Mouse (Mus musculus): ENCODE measurements around the gene Hspa12b. TPM values are rescaled to one million over a fixed set of nuclear protein-coding genes. Genes with fewer than 3 reads are reported as not detected.
"Not testable (repeated sequence)": the region's sequence is repeated elsewhere in the genome, so short reads cannot be mapped to it uniquely, and the experiment has no call there.

The Hspa12b gene
- polyA plus RNA-seq (2012; ENCODE audit: insufficient read depth, insufficient read length, missing spikeins): 7.0 and 9.6 TPM in 2 replicates

GRCm38 (mm10) chr2:131127161-131127730 lies at the start of gene Hspa12b:
Gene Hspa12b (plus strand): TSS chr2:131127280.
- Histone ChIP-seq H3K4me1 (ENCODE audit: control insufficient read depth, insufficient read depth, insufficient read length, low read length) (peaks cover 21% of the 10 kb centered on the region), H3K27ac (replicated peaks; ENCODE audit: low read depth, low read length) (peak within 1 kb of the TSS; percentile 98), H3K4me3 (ENCODE audit: insufficient read depth, low read depth, low read length) (peak within 1 kb of the TSS; percentile 88)

GRCm38 (mm10) chr2:131080507-131080906 lies 46.6 kb upstream of the Hspa12b start:
- no peak overlapping the region for H3K4me3 ChIP-seq (ENCODE audit: insufficient read depth, low read depth, low read length)
- H3K4me1 ChIP-seq (ENCODE audit: control insufficient read depth, insufficient read depth, insufficient read length, low read length): 0 out of 2 replicates have a peak, but pooled peaks cover 5% of the 10 kb centered on the region
- no peak overlapping the region for H3K27ac ChIP-seq (replicated peaks; ENCODE audit: low read depth, low read length)

DNA sequence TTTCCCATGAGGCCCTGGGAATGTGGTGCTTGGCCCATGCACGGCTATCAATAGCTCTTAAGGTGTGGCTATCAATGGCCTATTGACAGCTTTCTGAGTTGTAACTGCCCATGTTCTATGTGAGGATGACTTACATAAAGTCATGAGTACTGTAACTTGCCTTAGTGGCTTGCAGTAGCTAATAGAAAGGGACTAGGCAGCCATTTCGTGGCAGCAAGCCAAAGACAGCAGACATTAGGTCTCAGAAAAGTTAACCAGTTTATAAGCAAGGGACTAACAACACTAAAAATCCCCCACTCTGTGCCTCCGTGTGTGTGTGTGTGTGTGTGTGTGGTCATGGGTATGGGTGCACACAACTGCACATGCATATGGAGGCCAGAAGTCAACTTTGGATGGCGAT lies 42.9 kb upstream of the Hspa12b start:
- H3K4me3 ChIP-seq (ENCODE audit: insufficient read depth, low read depth, low read length): no peak overlapping the region
- no peaks in the 10 kb centered on the region for H3K4me1 ChIP-seq (ENCODE audit: control insufficient read depth, insufficient read depth, insufficient read length, low read length)
- H3K27ac ChIP-seq (replicated peaks; ENCODE audit: low read depth, low read length): no peak overlapping the region

GRCm38 (mm10) chr2:131086667-131087390 lies 40.3 kb upstream of the Hspa12b start, which contains the start of gene Siglec1:
Gene Siglec1 (minus strand): TSS chr2:131086765.
- H3K27ac ChIP-seq (replicated peaks; ENCODE audit: low read depth, low read length): peak within 1 kb of the TSS; percentile 82
- no peak within 1 kb of the TSS for H3K4me3 ChIP-seq (ENCODE audit: insufficient read depth, low read depth, low read length)
- H3K4me1 ChIP-seq (ENCODE audit: control insufficient read depth, insufficient read depth, insufficient read length, low read length): peaks cover 5% of the 10 kb centered on the region; the same call in 1 of the 2 replicates

DNA sequence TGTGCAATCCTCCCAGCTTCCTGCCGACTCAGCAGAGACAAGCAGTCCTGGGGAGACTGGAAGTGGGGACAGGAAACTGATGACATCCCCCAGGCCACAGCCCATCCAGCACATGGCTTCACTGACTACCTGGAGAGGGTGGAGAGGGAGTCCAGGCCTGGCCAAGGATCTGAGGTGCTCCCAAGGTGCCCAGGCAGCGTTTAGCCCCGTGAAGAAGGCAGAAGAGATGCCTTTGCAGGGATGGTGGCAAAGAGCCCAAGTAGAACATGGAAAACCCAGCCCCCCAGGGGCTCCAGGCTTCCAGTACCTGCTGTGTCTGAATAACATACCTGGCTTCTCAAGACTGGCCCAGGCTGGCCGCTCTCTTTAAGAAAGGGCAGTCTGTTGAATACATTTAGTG lies 38.5 kb upstream of the Hspa12b start:
- Histone ChIP-seq H3K4me1 (ENCODE audit: control insufficient read depth, insufficient read depth, insufficient read length, low read length) (peaks cover 5% of the 10 kb centered on the region; the same call in 1 of the 2 replicates), H3K4me3 (ENCODE audit: insufficient read depth, low read depth, low read length) (no peak overlapping the region), H3K27ac (replicated peaks; ENCODE audit: low read depth, low read length) (peak overlapping the region; percentile 20; the same call in 1 of the 2 replicates)

DNA sequence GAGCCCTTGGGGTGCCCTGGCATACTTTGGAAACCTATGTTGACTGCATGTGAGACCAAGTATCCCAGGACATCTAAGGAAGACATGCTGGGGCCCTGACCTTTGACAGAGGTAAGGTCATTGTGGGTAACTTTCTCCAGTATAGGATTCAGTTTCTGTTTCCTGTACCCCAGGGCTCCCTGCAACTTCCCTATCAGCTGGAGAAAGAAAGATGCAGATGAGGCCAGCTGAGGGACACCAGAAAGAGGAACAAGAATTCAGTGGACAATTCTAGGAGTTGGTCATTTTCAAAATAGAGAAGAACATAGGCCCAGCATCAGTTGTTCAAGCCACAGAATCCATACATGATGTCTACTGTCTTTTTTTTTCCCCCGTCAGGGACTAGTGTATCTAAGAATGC lies 37.4 kb upstream of the Hspa12b start:
- Histone ChIP-seq H3K4me3 (ENCODE audit: insufficient read depth, low read depth, low read length) (no peak overlapping the region), H3K27ac (replicated peaks; ENCODE audit: low read depth, low read length) (peak overlapping the region; percentile 66), H3K4me1 (ENCODE audit: control insufficient read depth, insufficient read depth, insufficient read length, low read length) (peaks cover 5% of the 10 kb centered on the region; the same call in 1 of the 2 replicates)

DNA sequence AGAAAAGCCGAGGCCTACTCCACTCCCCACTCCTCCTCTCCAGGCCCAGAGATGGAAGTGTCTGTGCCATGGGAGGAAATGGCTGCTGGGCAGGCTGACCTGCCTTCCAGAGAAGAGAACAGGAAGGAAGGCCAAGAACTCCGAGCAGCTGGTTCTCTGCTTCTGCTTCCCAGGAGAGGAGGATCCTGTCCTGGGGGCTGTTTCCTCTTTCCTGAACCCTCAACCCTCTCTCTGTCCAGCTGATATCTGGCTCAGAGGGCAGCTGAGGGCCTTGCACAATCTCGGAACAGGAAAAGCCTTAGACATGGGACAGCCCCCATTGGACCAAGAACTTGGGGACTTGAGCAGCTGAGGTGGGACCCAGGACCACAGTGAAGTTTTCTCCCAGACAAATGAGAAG lies 36.2 kb upstream of the Hspa12b start:
- Histone ChIP-seq H3K27ac (replicated peaks; ENCODE audit: low read depth, low read length) (peak overlapping the region; percentile 66), H3K4me1 (ENCODE audit: control insufficient read depth, insufficient read depth, insufficient read length, low read length) (peaks cover 7% of the 10 kb centered on the region; the same call in 1 of the 2 replicates), H3K4me3 (ENCODE audit: insufficient read depth, low read depth, low read length) (no peak overlapping the region)

GRCm38 (mm10) chr2:131093577-131093976 lies 33.5 kb upstream of the Hspa12b start:
- Histone ChIP-seq H3K27ac (replicated peaks; ENCODE audit: low read depth, low read length) (no peak overlapping the region), H3K4me1 (ENCODE audit: control insufficient read depth, insufficient read depth, insufficient read length, low read length) (peaks cover 29% of the 10 kb centered on the region; the same call in 1 of the 2 replicates), H3K4me3 (ENCODE audit: insufficient read depth, low read depth, low read length) (no peak overlapping the region)

DNA sequence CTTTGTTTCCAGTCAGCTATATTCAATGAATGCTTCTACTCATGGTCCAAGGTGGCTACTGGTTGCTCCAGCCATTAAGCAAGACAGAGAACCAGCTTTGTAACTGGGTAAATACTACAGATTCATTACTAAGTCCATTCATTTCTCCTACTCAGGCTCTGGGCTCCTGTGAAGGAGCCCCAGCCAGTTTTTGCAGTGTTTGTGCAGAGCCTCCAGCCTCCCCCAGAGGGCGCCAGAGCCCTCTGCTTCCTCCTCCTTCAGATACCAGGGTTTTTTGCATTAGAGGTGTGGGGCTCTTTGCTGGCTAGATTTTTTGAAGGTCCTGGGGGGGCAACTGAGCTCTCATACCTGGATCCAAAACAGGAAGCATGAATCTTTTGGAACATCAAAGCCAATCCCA lies 32.3 kb upstream of the Hspa12b start:
- no peak overlapping the region for H3K4me3 ChIP-seq (ENCODE audit: insufficient read depth, low read depth, low read length)
- no peak overlapping the region for H3K27ac ChIP-seq (replicated peaks; ENCODE audit: low read depth, low read length)
- peaks cover 29% of the 10 kb centered on the region; the same call in 1 of the 2 replicates for H3K4me1 ChIP-seq (ENCODE audit: control insufficient read depth, insufficient read depth, insufficient read length, low read length)

DNA sequence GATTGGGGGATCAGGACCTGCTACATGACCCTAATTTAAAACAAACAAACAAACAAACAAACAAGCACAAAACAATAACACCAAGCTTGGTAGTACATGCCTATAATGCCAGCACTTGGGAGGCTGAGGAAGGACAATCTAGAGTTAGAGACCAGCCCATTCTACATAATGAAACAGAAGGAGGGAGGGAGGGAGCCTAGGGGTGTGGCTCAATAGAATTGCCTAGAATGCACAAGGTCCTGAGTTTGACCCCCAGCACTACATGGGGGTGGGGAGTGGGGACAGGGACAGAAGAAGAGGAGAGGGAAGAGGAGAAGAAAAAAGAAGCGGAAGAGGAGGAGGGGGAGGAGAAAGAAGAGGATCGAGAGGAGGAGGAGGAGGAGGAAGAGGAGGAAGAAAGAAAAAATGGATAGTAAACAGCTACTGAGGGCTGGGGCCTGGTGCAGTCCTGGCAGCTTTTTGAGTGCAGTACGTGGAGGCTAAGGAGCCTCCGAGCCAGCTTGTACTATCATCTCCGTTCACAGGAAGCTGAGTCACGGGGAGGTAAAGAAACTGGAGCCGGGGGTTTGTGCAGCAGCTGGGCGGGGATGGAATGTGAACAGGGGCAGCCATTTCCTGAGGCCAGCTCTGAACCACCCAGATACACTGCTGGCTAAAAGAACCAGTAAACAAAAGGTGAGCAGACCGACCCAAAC lies 30.8 kb upstream of the Hspa12b start:
- peaks cover 27% of the 10 kb centered on the region; the same call in 1 of the 2 replicates for H3K4me1 ChIP-seq (ENCODE audit: control insufficient read depth, insufficient read depth, insufficient read length, low read length)
- 0 out of 2 replicates have a peak overlapping the region, but pooled peaks have one; percentile 11 for H3K4me3 ChIP-seq (ENCODE audit: insufficient read depth, low read depth, low read length)
- peak overlapping the region; percentile 98 for H3K27ac ChIP-seq (replicated peaks; ENCODE audit: low read depth, low read length)

DNA sequence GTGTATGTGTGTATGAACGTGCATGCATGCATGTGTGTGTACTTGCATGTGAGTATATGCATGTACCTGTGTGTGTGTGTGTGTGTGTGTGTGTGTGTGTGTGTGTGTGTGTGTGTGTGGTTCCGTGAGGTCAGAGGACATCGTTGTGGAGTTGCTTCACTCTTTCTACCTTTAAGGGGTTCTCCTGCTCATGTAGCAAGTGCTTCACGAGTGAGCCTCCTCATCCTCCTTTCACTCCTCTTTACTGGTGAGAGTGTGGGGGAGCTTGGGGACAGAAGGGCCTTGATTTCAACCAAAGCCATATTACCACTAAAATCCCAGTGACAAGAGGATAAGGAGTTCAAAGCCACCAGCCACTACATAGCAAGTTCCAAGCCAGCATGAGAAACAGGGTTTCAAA lies 30.0 kb upstream of the Hspa12b start:
- Histone ChIP-seq H3K4me3 (ENCODE audit: insufficient read depth, low read depth, low read length) (no peak overlapping the region), H3K27ac (replicated peaks; ENCODE audit: low read depth, low read length) (peak overlapping the region; percentile 96)

DNA sequence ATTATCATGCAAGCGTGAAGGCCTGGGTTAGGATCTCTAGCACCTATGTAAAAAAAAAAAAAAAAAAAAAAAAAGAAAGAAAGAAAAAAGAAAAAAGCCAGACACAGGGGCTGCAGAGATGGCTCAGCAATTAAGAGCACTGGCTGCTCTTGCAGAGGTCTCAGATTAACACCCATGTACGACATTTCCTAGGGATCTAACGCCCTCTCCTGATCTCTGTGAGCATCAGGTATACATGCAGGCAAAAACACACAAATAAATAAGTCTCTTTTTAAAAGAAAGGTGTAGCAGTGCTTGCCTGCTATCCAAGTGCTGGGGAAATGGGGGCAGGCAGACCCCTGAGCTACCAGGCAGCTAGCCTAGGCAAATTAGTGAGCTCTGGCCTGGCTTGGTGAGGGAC lies 25.6 kb upstream of the Hspa12b start:
- no peak overlapping the region for H3K27ac ChIP-seq (replicated peaks; ENCODE audit: low read depth, low read length)
- H3K4me1 ChIP-seq (ENCODE audit: control insufficient read depth, insufficient read depth, insufficient read length, low read length): peaks cover 30% of the 10 kb centered on the region; the same call in 1 of the 2 replicates
- no peak overlapping the region for H3K4me3 ChIP-seq (ENCODE audit: insufficient read depth, low read depth, low read length)

More for the DNA sequence above, 30.0 kb upstream of the Hspa12b start:
- H3K4me1 ChIP-seq (ENCODE audit: control insufficient read depth, insufficient read depth, insufficient read length, low read length): peaks cover 24% of the 10 kb centered on the region; the same call in 1 of the 2 replicates

DNA sequence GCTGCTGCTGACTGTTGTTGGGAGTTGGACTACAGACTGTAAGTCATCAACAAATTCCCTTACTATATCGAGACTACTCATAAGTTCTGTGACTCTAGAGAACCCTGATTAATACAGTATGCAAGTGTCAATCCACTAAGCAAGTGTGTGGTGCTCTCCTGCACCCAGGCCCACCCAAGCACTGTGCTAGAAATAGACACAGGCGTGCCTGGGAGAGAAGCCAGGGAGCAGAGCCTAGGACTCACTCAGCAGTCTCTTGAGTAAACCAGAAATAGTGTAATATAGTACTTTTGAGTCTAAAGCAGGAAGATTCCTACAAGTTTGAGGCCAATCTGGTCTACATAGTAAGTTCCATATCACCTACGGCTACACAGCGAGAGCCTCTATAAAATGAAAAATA lies 23.1 kb upstream of the Hspa12b start:
- peaks cover 12% of the 10 kb centered on the region; the same call in 1 of the 2 replicates for H3K4me1 ChIP-seq (ENCODE audit: control insufficient read depth, insufficient read depth, insufficient read length, low read length)
- no peak overlapping the region for H3K4me3 ChIP-seq (ENCODE audit: insufficient read depth, low read depth, low read length)
- no peak overlapping the region for H3K27ac ChIP-seq (replicated peaks; ENCODE audit: low read depth, low read length)

DNA sequence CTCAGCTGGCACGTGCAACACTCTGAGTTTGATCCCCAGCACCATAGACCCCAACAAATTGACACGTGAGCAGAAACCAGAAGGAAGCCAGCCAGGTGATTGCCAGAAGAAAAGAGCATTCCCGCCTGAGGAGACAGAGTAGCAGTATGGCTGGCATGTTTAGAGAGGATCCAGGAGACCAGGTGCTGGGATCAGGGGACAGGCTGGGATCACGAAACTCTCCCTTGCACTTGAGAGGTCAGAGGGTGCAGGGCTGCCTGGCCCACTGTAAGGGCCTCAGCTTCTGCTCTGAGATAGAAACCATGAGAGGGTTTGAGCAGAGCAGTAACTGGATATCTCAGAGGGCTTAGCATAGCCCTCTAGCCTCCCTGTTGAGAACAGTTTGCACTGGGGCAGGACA lies 22.0 kb upstream of the Hspa12b start:
- H3K4me1 ChIP-seq (ENCODE audit: control insufficient read depth, insufficient read depth, insufficient read length, low read length): peaks cover 12% of the 10 kb centered on the region; the same call in 1 of the 2 replicates
- H3K4me3 ChIP-seq (ENCODE audit: insufficient read depth, low read depth, low read length); H3K27ac ChIP-seq (replicated peaks; ENCODE audit: low read depth, low read length): not testable (repeated sequence)

GRCm38 (mm10) chr2:131105989-131106388 lies 21.1 kb upstream of the Hspa12b start:
- peaks cover 12% of the 10 kb centered on the region; the same call in 1 of the 2 replicates for H3K4me1 ChIP-seq (ENCODE audit: control insufficient read depth, insufficient read depth, insufficient read length, low read length)
- H3K27ac ChIP-seq (replicated peaks; ENCODE audit: low read depth, low read length): no peak overlapping the region

More at GRCm38 (mm10) chr2:131105989-131106388, 21.1 kb upstream of the Hspa12b start:
- H3K4me3 ChIP-seq (ENCODE audit: insufficient read depth, low read depth, low read length): no peak overlapping the region
